Comparison of ENCODE assay signal across 9 mouse cellular contexts in the genomic region with DNA sequence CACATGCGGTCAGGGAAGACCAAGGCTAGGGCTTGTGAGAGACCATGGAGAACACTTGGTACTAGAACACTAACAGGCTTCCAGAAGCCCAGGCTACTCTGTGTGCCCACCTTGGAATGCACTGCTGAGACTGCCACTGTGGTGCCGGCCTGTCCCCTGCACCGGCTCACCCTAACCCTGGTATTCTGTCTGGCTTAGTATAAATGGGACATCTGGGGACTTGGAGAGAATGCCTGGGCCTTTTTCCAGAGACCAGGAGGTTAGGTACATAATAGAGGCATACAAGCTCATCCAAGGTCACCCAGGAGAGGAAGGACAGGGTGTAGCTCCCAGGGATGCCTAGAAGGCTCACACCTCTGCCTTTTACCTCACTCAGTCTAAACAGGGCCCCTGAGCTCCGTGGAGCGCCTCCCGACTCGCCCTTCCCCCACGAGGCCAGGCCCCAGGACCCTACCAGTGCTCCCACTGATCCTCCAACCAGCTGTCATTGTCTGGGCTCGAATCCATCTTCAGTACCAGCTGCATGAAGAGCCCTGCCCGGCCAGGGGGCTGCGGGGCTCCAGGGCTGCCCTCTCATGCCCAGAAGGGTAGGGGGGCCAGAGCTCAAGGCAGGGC. TPM values are rescaled to one million over a fixed set of nuclear protein-coding genes. Genes with fewer than 3 reads are reported as not detected.
DNase-seq lines count a peak whose midpoint lies in the region; ATAC-seq and TF ChIP-seq lines count a peak whose summit lies in the region.
"Had no signal": no experiment of that assay in that cellular context is flagged by ENCODE, and none has a peak within 500 bp of the region (broad histone marks: within the 10 kb centered on the region; RNA-seq: fewer than 3 reads in every experiment).

No protein-coding gene starts in this region.

- 28% methylated on average over 11 of the region's 11 CpGs for WGBS in heart, embryonic 15.5 days
- WGBS in forebrain, postnatal 0 days, result 14% methylated on average over 11 of the region's 11 CpGs
- WGBS in midbrain, embryonic 10.5 days, result 31% methylated on average over 11 of the region's 11 CpGs

- H3K36me3 ChIP-seq in heart, embryonic 15.5 days, result no peaks in the 10 kb centered on the region
- H3K36me3 ChIP-seq in forebrain, postnatal 0 days (ENCODE audit: insufficient read depth), result peaks cover 9% of the 10 kb centered on the region
- peaks cover 13% of the 10 kb centered on the region for H3K36me3 ChIP-seq in midbrain, embryonic 10.5 days

- ATAC-seq in heart, embryonic 15.5 days (replicated peaks; ENCODE audit: insufficient number of reproducible peaks, insufficient read depth, low FRiP score, low read depth), result no peak
- ATAC-seq in forebrain, postnatal 0 days, result no peak
- ATAC-seq in granulocyte monocyte progenitor cell, adult 5-6 weeks (replicated peaks; ENCODE audit: poor library complexity, severe bottlenecking), result no peak
- ATAC-seq in megakaryocyte progenitor cell, adult 5-6 weeks (replicated peaks; ENCODE audit: poor library complexity), result no peak
- ATAC-seq: Patski had no signal

- intact Hi-C loops in heart, postnatal 25 days (cut with DNase I), result no loop called here

- H3K9me3 ChIP-seq in heart, embryonic 15.5 days (replicated peaks), result no peaks in the 10 kb centered on the region
- H3K9me3 ChIP-seq in forebrain, postnatal 0 days (ENCODE audit: low read length), result no peaks in the 10 kb centered on the region
- no peaks in the 10 kb centered on the region for H3K9me3 ChIP-seq in midbrain, embryonic 10.5 days (replicated peaks)

- H3K27ac ChIP-seq in heart, embryonic 15.5 days, result no peak overlapping the region
- H3K27ac ChIP-seq in forebrain, postnatal 0 days (ENCODE audit: low read depth, low read length), result peak overlapping the region; percentile 67
- peak overlapping the region; percentile 93 for H3K27ac ChIP-seq in midbrain, embryonic 10.5 days (replicated peaks)

- H3K27me3 ChIP-seq in heart, embryonic 15.5 days, result peaks cover 69% of the 10 kb centered on the region
- H3K27me3 ChIP-seq in forebrain, postnatal 0 days (ENCODE audit: insufficient read depth, low read length), result no peaks in the 10 kb centered on the region
- H3K27me3 ChIP-seq in midbrain, embryonic 10.5 days (ENCODE audit: low read depth, poor library complexity, severe bottlenecking), result peaks cover 25% of the 10 kb centered on the region

- peak overlapping the region; percentile 51 for H3K4me2 ChIP-seq in heart, embryonic 15.5 days
- H3K4me2 ChIP-seq in forebrain, postnatal 0 days (ENCODE audit: low read depth), result peak overlapping the region; percentile 55

- peaks cover 38% of the 10 kb centered on the region for H3K4me1 ChIP-seq in heart, embryonic 15.5 days (replicated peaks)
- peaks cover 29% of the 10 kb centered on the region for H3K4me1 ChIP-seq in forebrain, postnatal 0 days (ENCODE audit: insufficient read depth)
- H3K4me1 ChIP-seq in midbrain, embryonic 10.5 days, result peaks cover 77% of the 10 kb centered on the region

- DNase-seq in heart, postnatal 25 days (ENCODE audit: low spot score), result no peak
- DNase-seq in R1 (ENCODE audit: low read depth, low spot score), result peak; percentile 33
- no peak for DNase-seq in forebrain, postnatal 0 days
- DNase-seq in midbrain, embryonic 10.5 days (ENCODE audit: low spot score), result no peak
- DNase-seq in adrenal gland, postnatal 36 days, result no peak

- H3K9ac ChIP-seq in heart, embryonic 15.5 days, result peak overlapping the region; percentile 22
- peak overlapping the region; percentile 47 for H3K9ac ChIP-seq in forebrain, postnatal 0 days

- no peak for TF ChIP-seq CTCF in forebrain, postnatal 0 days (IDR thresholded peaks at IDR 0.05; ENCODE audit: low read depth)

- H3K4me3 ChIP-seq in heart, embryonic 15.5 days, result peak overlapping the region; percentile 33
- H3K4me3 ChIP-seq in forebrain, postnatal 0 days (ENCODE audit: low read depth, low read length), result peak overlapping the region; percentile 17
- peak overlapping the region; percentile 66 for H3K4me3 ChIP-seq in midbrain, embryonic 10.5 days

RNA-seq across cellular contexts. Expression of a gene that starts 9.3 kb away (rescaled TPM):
- 5.7 and 9.7 TPM in 2 replicates for polyA plus RNA-seq in heart, embryonic 15.5 days (2015; fragmentation: Nextera tagmentation; extraction: Ambion mirVana)
- total RNA-seq in heart, postnatal 25 days (2021), result 1 to 10 TPM; 4.7 to 5.7 TPM
- 223 and 225 TPM in 2 replicates for total RNA-seq in forebrain, postnatal 0 days (2014; rRNA removed)
- polyA plus RNA-seq in forebrain, postnatal 0 days (2015; fragmentation: Nextera tagmentation; extraction: Ambion mirVana), result 129 and 150 TPM in 2 replicates
- 58.3 and 70.5 TPM in 2 replicates for polyA plus RNA-seq in midbrain, embryonic 10.5 days (2016; fragmentation: Nextera tagmentation; extraction: Ambion mirVana)
- total RNA-seq in granulocyte monocyte progenitor cell, adult 5-6 weeks (2014; fragmentation: Nextera tagmentation), result not detected in 2 replicates
- not detected in 2 replicates for total RNA-seq in granulocyte monocyte progenitor cell, adult 5-6 weeks (2017)
- total RNA-seq in adrenal gland, postnatal 36 days (2021), result 10 to 100 TPM; 30.9 to 35.1 TPM
- total RNA-seq in megakaryocyte progenitor cell, adult 5-6 weeks (2015), result not detected in 2 replicates
- total RNA-seq in megakaryocyte progenitor cell, adult 5-6 weeks (2017), result 0.07 TPM in 1 of 2 replicates, not detected in the other

RNA-seq across cellular contexts. Expression of a gene that starts 9.5 kb away (rescaled TPM):
- 1.2 and 1.7 TPM in 2 replicates for polyA plus RNA-seq in heart, embryonic 15.5 days (2015; fragmentation: Nextera tagmentation; extraction: Ambion mirVana)
- 1 to 10 TPM; 1.5 to 2.1 TPM for total RNA-seq in heart, postnatal 25 days (2021)
- total RNA-seq in forebrain, postnatal 0 days (2014; rRNA removed), result 2.3 and 2.6 TPM in 2 replicates
- polyA plus RNA-seq in forebrain, postnatal 0 days (2015; fragmentation: Nextera tagmentation; extraction: Ambion mirVana), result 2.4 and 3.1 TPM in 2 replicates
- 4.1 and 5.2 TPM in 2 replicates for polyA plus RNA-seq in midbrain, embryonic 10.5 days (2016; fragmentation: Nextera tagmentation; extraction: Ambion mirVana)
- total RNA-seq in granulocyte monocyte progenitor cell, adult 5-6 weeks (2014; fragmentation: Nextera tagmentation), result 0.24 and 5.1 TPM in 2 replicates
- 0.82 and 3.6 TPM in 2 replicates for total RNA-seq in granulocyte monocyte progenitor cell, adult 5-6 weeks (2017)
- 10 to 100 TPM in 1 of 2 experiments, 1 to 10 TPM in 1; 6.2 to 10.0 TPM for total RNA-seq in adrenal gland, postnatal 36 days (2021)
- total RNA-seq in megakaryocyte progenitor cell, adult 5-6 weeks (2015), result 1.6 and 2.1 TPM in 2 replicates
- total RNA-seq in megakaryocyte progenitor cell, adult 5-6 weeks (2017), result 1.3 and 2.5 TPM in 2 replicates

RNA-seq across cellular contexts. Expression of a gene that starts 17.1 kb away (rescaled TPM):
- 1.6 and 3.4 TPM in 2 replicates for polyA plus RNA-seq in heart, embryonic 15.5 days (2015; fragmentation: Nextera tagmentation; extraction: Ambion mirVana)
- under 1 TPM in 1 of 2 experiments, not detected in 1; 0.67 TPM for total RNA-seq in heart, postnatal 25 days (2021)
- total RNA-seq in forebrain, postnatal 0 days (2014; rRNA removed), result 0.10 and 1.8 TPM in 2 replicates
- 1.1 and 1.5 TPM in 2 replicates for polyA plus RNA-seq in forebrain, postnatal 0 days (2015; fragmentation: Nextera tagmentation; extraction: Ambion mirVana)
- polyA plus RNA-seq in midbrain, embryonic 10.5 days (2016; fragmentation: Nextera tagmentation; extraction: Ambion mirVana), result 16.2 and 25.6 TPM in 2 replicates
- total RNA-seq in granulocyte monocyte progenitor cell, adult 5-6 weeks (2014; fragmentation: Nextera tagmentation), result 0.75 and 2.5 TPM in 2 replicates
- total RNA-seq in granulocyte monocyte progenitor cell, adult 5-6 weeks (2017), result 0.13 TPM in 1 of 2 replicates, not detected in the other
- 1 to 10 TPM in 1 of 2 experiments, under 1 TPM in 1; 0.79 to 2.4 TPM for total RNA-seq in adrenal gland, postnatal 36 days (2021)
- total RNA-seq in megakaryocyte progenitor cell, adult 5-6 weeks (2015), result 0.32 and 0.69 TPM in 2 replicates
- total RNA-seq in megakaryocyte progenitor cell, adult 5-6 weeks (2017), result 0.47 TPM in 1 of 2 replicates, not detected in the other

RNA-seq across cellular contexts. Expression of a gene that starts 17.3 kb away (rescaled TPM):
- 14.8 and 19.0 TPM in 2 replicates for polyA plus RNA-seq in heart, embryonic 15.5 days (2015; fragmentation: Nextera tagmentation; extraction: Ambion mirVana)
- total RNA-seq in heart, postnatal 25 days (2021), result 10 to 100 TPM; 19.4 to 24.5 TPM
- total RNA-seq in forebrain, postnatal 0 days (2014; rRNA removed), result 33.5 and 41.1 TPM in 2 replicates
- 53.2 and 53.7 TPM in 2 replicates for polyA plus RNA-seq in forebrain, postnatal 0 days (2015; fragmentation: Nextera tagmentation; extraction: Ambion mirVana)
- polyA plus RNA-seq in midbrain, embryonic 10.5 days (2016; fragmentation: Nextera tagmentation; extraction: Ambion mirVana), result 26.1 and 27.1 TPM in 2 replicates
- total RNA-seq in granulocyte monocyte progenitor cell, adult 5-6 weeks (2014; fragmentation: Nextera tagmentation), result 13.2 and 21.1 TPM in 2 replicates
- total RNA-seq in granulocyte monocyte progenitor cell, adult 5-6 weeks (2017), result 15.3 and 17.0 TPM in 2 replicates
- 100 to 1,000 TPM in 1 of 2 experiments, 10 to 100 TPM in 1; 97.3 to 224 TPM for total RNA-seq in adrenal gland, postnatal 36 days (2021)
- 10.3 and 22.1 TPM in 2 replicates for total RNA-seq in megakaryocyte progenitor cell, adult 5-6 weeks (2015)
- 11.3 and 16.7 TPM in 2 replicates for total RNA-seq in megakaryocyte progenitor cell, adult 5-6 weeks (2017)

RNA-seq across cellular contexts. Expression of a gene that starts 42.0 kb away (rescaled TPM):
- polyA plus RNA-seq in heart, embryonic 15.5 days (2015; fragmentation: Nextera tagmentation; extraction: Ambion mirVana), result 15.8 and 20.9 TPM in 2 replicates
- 10 to 100 TPM; 14.2 to 25.9 TPM for total RNA-seq in heart, postnatal 25 days (2021)
- 26.5 and 36.7 TPM in 2 replicates for total RNA-seq in forebrain, postnatal 0 days (2014; rRNA removed)
- polyA plus RNA-seq in forebrain, postnatal 0 days (2015; fragmentation: Nextera tagmentation; extraction: Ambion mirVana), result 28.5 and 43.2 TPM in 2 replicates
- 32.8 and 36.2 TPM in 2 replicates for polyA plus RNA-seq in midbrain, embryonic 10.5 days (2016; fragmentation: Nextera tagmentation; extraction: Ambion mirVana)
- 12.3 and 15.8 TPM in 2 replicates for total RNA-seq in granulocyte monocyte progenitor cell, adult 5-6 weeks (2014; fragmentation: Nextera tagmentation)
- 8.4 and 8.7 TPM in 2 replicates for total RNA-seq in granulocyte monocyte progenitor cell, adult 5-6 weeks (2017)
- 10 to 100 TPM; 38.4 to 47.8 TPM for total RNA-seq in adrenal gland, postnatal 36 days (2021)
- 9.0 and 10.1 TPM in 2 replicates for total RNA-seq in megakaryocyte progenitor cell, adult 5-6 weeks (2015)
- total RNA-seq in megakaryocyte progenitor cell, adult 5-6 weeks (2017), result 7.4 and 10.9 TPM in 2 replicates

Comparison
In these comparisons a context has a peak if more than half of its experiments do, and no peak if none do; other contexts are left out.
1. RNA of a gene that starts 9.3 kb away (total RNA-seq): 223 to 225 TPM in forebrain, postnatal 0 days, 30.9 to 35.1 TPM in adrenal gland, postnatal 36 days and 4.7 to 5.7 TPM in heart, postnatal 25 days; not detected in granulocyte monocyte progenitor cell, adult 5-6 weeks and 0.07 TPM in megakaryocyte progenitor cell, adult 5-6 weeks; every median in the first group is over 4 times any median in the second.
2. Peak in every context shown above with its lines, with median percentiles within 50 percentile points of each other: H3K4me3 ChIP-seq.